Mouse (Mus musculus): ENCODE measurements at regions not wholly inside any gene's neighbourhood (a gene's known extent, or its start where the extent isn't known, plus 50 kb on each side); places are given as distances from the start of the nearest gene placed in this dataset.
"Not testable (repeated sequence)": the region's sequence is repeated elsewhere in the genome, so short reads cannot be mapped to it uniquely, and the experiment has no call there.

GRCm38 (mm10) chr4:55279351-55279750 is 70.5 kb upstream of the Rad23b start:
- DNase-seq (ENCODE audit: low spot score), result not testable (repeated sequence)

GRCm38 (mm10) chr4:55280706-55281105 is 69.1 kb upstream of the Rad23b start:
- DNase-seq (ENCODE audit: low spot score), result no peak

GRCm38 (mm10) chr4:55281486-55282096 is 68.3 kb upstream of the Rad23b start:
- no peak for DNase-seq (ENCODE audit: low spot score)

GRCm38 (mm10) chr4:55282474-55282873 is 67.4 kb upstream of the Rad23b start:
- no peak for DNase-seq (ENCODE audit: low spot score)

- no peak for DNase-seq (ENCODE audit: low spot score)
These were observed 65.1 kb upstream of the Rad23b start for GRCm38 (mm10) chr4:55284722-55285225.

- DNase-seq (ENCODE audit: low spot score), result no peak
These were observed 64.2 kb upstream of the Rad23b start for GRCm38 (mm10) chr4:55285641-55286040.

- DNase-seq (ENCODE audit: low spot score), result no peak
These were observed 61.4 kb upstream of the Rad23b start for GRCm38 (mm10) chr4:55288456-55288855.

- no peak for DNase-seq (ENCODE audit: low spot score)
These were observed 57.6 kb upstream of the Rad23b start for GRCm38 (mm10) chr4:55292277-55292676.

GRCm38 (mm10) chr4:55292701-55293100 is 57.1 kb upstream of the Rad23b start:
- DNase-seq (ENCODE audit: low spot score), result no peak

- no peak for DNase-seq (ENCODE audit: low spot score)
These were observed 56.3 kb upstream of the Rad23b start for GRCm38 (mm10) chr4:55293347-55294079.

GRCm38 (mm10) chr4:55294255-55294687 is 55.6 kb upstream of the Rad23b start:
- peak; percentile 5 for DNase-seq (ENCODE audit: low spot score)

GRCm38 (mm10) chr4:55297841-55298240 is 52.0 kb upstream of the Rad23b start:
- no peak for DNase-seq (ENCODE audit: low spot score)
